Mouse (Mus musculus): Measurements from ENCODE around the gene Ank3. TPM values are rescaled to one million over a fixed set of nuclear protein-coding genes. Genes with fewer than 3 reads are reported as not detected.
A peak's percentile ranks its signal among the peaks of the same experiment; 100 is the strongest.

The Ank3 gene
- total RNA-seq, 2 experiments from 2014 or later = 78.0 to 88.7 TPM

DNA sequence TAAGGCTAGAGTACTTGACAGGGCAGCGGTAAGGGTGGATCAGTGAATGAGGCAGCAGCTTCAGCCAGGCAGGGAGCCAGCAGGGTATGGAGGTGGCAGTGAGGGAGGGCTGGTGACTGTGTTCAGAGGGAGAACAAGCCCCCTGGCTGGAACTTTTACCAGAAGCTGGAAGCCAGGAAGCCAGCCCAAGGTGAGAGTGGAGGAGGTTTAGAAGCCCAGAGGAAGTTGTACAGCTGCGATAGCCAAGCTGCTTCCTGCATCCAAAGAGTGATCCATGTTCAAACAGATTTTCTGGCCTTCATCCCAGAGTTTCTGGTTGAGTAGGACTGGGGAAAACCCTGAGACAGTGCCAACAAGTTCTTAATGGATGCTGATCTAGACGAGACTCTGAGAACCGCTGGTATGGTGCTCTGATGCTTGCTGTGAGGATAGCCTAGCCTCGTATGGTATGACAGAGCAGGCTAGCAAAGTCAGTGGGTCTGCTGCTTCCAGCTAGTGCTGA, 213.3 kb downstream of the Ank3 start:
- peak; percentile 29 for DNase-seq (ENCODE audit: low spot score)

DNA sequence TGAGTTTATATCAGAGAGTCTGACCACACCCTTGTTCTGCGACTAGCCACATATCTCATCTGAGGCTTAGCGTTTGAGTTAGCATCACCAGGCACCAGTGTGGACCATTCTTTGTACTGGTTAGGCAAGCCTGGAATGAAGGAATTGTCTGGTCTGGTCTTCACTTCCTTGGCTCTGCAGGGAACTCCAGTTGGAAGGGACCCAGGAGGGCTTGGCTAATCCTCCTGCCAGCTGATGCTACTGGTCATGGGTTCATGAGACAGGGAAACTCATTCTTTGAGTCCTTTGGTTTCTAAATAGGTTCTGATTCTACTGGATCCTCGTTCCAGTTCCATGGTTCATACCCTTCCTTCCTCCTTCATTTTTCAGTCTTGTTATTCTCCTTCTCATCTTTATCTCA, 218.4 kb downstream of the Ank3 start:
- DNase-seq (ENCODE audit: low spot score) = peak; percentile 36

DNA sequence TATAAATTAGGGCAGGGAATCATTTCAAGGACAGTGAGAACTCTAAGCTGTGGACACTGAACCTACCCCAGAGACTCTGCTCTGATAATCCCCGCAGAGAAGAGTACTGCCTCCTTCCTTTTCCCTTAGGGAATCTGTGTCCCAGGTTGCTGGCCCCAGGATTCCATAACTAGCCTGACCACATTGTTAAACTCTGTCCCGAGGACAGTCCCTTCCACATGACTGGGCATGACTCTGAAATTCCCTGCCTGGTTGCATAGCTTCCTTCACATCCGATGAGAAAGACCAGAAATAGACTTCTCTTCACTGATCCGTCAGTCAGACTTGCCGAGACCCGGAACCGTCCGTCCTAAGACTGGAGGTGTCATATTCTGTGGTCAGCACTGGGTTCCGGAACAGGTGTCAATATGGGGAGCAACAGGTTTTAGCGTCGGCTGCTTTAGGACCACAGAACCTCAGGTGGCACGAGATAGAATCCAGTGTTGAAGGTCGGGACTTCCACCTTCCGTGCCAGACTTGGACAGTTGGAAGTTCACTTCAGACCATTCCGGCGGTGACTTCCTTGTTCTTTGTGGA, 219.1 kb downstream of the Ank3 start:
- DNase-seq (ENCODE audit: low spot score) = peak; percentile 41

DNA sequence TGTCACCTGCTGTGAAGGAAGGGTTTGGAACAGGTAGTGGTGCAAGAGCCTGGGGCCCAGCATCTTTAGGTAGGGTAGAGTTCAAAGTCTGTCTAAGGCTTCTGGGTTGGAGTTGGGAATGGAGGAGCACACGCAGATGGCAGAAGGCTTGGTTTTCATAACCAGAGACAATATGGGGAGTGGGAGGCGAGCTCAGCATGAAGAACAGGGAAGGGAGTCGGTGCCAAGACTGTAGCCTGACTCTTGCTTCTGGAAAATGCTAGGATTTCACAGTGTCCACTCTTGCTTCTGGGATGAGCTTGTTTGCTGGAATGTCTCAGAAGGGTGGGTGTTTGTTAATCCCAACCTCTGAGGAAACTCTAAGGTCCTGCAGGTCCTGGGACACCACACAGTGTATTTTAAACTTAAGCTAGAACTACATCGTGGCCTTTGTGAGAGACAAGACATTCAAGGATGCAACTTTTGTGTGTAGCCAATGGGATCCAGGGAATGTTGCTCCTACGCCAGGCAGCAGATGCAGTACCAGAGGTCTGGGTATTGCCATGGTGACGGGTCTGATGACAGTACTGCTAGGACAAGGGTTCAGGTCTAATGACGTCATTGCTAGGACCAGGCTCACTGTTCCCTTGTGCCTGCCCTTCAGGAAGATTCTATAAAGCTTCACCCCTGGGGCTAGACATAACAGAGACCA, 222.3 kb downstream of the Ank3 start:
- no peak for DNase-seq (ENCODE audit: low spot score)

DNA sequence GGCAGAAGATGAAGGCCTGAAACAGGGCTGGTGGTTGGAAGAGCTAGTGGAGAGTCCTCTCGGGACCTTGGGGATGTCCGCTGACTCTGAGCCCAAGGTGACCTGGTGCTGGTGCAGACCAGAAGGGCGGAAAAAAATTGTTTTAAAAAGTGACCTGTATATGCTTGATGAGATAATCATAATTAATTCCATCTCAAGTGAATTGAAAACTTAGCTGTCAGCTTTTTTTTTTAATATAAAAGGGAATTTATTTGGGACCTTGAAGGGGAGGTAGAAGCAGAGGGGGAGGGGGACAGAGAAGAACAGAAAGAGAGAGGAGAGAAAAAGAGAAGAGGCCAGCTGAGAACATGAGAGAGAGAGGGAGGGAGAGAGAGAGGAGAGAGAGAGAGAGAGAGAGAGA, 229.2 kb downstream of the Ank3 start:
- DNase-seq (ENCODE audit: low spot score) = no peak

DNA sequence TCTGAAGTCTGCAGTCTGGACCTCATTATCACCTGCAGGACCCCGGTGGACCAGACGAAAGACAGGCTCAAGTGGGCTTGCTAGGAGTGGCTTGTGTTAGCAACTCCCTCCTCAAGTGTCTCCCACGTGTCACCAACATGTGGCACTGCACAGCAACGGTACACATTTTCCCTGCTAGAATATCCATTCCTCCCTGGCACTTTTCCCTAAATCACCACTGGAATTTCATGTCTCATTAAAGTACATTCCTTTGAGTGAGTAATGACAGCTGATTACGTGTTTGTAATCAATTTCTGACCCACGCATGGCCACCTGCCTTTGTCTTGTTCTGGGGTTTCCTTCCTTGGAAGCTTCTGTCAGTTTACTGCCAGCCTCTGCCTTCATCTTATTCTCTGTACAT, 230.2 kb downstream of the Ank3 start:
- DNase-seq (ENCODE audit: low spot score) = no peak

DNA sequence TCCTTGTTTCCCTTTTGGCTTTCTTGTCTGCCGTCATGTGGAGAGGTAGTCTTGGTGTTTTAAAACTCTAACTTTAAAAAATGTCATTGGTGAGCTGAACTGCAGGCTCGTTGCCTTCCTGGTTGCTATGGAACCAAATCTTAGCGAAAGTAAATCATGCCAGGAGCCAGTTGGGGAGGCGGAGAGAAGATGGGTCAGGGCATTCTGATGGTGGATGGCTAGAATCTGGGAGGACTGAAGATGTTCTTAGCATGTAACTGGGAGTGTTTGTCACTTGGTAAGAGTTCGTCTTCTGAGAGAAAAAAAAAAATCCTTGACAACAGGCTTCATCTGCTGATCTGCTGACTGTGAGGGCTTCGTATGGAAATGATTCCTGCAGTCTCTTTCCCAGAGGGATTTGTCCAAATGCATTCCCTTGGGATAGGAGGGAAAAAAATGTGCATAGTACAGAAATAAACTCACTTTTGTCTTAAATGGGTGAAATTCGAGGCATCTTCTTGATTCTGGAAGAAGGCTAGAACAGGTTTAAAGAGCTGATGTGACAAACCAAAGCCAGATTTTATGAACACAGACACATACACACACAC, 232.3 kb downstream of the Ank3 start:
- DNase-seq (ENCODE audit: low spot score) = no peak

DNA sequence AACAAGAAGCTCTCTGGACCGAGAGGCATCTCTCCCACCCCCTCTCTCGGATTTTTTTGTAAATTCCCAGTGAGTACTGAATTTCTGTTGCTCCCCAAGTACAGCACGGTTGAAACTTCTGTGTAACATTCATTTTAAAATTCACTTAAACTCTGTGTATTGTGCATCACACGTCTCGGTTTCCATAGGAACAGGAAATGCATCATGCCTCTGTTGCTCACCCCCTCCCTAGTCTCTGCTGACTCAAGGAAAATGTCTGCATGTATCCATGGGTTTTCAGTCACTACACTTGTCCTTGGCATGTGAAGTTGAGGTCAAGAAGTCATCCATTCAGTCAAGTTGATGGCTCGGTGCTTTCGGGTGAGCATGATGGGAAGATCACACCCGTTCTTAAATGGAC, 234.3 kb downstream of the Ank3 start:
- DNase-seq (ENCODE audit: low spot score) = no peak

DNA sequence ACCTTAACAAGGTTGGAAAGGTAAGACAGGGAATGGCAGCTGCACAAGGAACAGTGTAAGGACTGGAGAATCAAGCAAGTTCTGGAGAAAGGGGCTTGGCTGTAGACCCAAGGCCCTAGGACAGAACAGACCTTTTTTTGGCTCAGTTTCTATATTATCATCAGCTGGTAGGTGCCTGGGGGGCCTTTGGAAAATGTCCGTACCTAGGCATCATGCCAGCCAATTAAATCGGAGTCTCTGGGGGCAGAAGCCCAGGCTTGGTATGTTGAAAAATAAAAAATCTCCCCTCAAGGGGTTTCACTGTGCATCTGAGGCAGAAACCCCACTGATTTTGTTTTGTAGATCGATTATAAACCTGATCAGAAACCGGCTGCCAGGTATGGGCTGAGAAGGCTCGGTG, 236.3 kb downstream of the Ank3 start:
- no peak for DNase-seq (ENCODE audit: low spot score)

DNA sequence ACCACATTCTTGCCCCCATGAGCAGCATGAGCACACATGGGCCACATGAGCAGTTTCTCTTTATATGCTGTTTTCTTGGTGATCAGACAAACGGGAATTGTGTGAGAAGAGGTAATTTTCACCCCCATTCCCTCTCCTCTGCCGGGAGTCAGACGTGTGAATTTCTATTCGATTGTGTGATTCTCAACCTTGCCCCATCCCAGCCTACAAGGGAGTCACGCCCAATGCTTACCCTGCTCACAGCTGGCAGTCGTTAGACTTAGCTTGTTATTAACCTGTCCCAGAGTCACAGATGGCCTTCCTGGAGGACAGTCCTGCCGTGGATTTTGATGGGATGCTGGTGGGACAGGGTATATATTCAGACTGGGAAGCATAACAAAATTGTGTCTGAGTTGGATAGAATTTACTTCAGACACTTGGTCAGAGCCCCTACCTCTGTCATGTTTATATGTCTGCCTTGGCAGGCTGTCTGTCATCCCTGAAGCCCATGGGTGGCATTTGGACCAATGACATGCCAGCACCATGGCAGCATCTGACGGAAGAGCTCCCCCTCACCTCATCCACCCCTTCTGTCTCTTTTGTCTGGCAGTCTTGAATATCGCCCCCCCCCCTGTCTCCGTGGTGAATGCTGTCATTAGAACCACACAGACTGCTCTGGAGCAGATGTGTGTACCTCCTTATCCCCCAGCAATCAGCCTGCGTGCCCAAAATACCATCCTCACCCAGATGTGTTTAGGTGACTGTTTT, 237.5 kb downstream of the Ank3 start:
- DNase-seq (ENCODE audit: low spot score) = no peak

DNA sequence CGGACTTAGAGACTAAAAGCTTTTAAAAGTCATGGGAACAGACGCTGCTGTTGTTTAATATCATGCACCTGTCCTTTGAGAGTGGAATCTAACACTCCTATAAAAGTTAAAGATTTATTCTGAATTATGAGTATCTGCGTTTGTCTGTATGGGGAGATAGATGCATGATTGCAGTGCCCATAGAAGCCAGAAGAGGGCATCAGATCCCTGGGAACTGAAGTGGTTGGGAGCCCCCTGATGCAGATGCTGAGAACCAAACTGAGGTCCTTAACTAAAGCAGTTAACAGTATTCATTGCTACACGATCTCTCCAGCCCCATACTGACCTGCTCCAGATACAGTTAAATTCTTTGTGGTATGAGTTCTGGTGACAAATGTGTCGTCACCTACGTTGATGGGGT, 240.6 kb downstream of the Ank3 start:
- DNase-seq (ENCODE audit: low spot score) = no peak

DNA sequence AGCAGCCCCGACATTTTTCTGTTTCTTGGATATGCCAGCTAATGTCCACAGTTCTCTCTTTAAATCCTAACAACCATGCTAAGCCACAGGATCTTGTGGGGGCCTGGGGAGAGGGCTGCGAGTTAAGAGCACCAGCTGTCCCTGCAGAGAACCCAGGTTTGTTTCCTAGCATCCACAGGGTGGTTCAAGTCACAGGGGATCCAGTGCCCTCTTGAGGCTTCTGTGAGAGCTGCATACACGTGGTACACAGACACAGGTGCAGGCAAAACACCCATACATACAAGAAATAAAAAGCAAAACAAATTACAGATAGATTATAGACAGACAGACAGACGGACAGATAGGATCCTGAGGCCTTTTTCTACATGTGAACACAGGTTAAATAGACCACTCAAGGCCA, 242.0 kb downstream of the Ank3 start:
- no peak for DNase-seq (ENCODE audit: low spot score)

DNA sequence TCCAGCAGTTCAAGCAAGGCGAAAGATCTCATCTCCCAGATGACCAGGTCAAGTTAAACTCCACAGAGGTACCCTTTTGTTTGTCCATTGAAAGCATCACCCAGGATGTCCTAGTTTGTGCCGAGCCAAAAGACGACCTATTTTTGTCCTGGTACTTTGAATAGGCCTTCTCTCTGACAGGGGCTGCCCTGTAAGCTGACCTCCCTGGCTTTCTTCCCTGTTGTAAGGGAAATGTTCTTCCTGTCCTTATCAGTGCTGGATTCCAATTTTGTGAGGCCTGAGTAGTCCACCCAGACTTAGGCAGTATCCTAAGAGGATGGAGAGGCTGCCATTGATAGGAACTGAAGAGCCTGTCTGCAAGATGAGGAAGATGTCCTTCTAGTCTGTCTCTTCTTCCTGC, 244.9 kb downstream of the Ank3 start:
- DNase-seq (ENCODE audit: low spot score) = peak; percentile 47

DNA sequence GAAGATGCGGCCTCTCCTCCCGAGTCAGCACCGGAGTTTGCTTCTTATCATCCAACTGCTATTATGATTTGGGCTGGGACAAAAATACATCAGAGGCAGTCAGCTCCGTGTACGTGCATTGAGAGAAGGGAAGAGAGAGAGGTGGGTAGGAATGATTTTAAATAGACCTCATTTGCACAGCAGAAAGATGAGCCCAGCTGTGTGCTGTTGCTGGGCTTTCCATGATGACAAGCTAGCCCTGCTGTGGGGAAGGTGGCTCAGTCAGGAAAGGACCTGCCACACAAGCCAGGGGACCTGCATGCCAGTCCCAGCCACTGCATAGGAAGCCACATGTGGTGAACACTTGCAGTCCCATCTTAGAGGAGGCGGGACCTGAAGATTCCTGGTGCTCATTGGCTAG, 245.4 kb downstream of the Ank3 start:
- no peak for DNase-seq (ENCODE audit: low spot score)

DNA sequence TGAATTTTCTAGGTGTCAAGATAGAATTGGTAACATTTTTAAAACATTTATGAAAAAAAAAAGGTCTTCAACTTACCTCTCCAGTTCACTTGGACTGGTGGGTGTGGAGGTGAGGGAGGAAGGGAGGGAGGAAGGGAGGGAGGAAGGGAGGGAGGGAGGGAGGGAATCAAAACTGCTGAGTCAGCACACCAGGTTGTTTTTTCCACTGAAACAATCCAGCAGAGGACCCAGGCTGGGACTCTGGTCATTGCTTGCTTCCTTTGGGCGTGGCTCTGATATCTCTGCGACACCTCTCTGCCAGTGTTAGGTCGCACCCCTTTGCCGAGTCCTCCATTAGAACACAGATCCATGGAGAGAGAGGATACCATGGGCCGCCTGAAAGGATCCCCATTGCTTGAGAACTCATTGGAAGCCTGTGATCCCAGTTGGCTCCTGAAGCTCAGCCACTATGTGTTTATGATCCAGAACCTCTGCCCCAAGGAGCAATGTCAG, 246.8 kb downstream of the Ank3 start:
- no peak for DNase-seq (ENCODE audit: low spot score)

DNA sequence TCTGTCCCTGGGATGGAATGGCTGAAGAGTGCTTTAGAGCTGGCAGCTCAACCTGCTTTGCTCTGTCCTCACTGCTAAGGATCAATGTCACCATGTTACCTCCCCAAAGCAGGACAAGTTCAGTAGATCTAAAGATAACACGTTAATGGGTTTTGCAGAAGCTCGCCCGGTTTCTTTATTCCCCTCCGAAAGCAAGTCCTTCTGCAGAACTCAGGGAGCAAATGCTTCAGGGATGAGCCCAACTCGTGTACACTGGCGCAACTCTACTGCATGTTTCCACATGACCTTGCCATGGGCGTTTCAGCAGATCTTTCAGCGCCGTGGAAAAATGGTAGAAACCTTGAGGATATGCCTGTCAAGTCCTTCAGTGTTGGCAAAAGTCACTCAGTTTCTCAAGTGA, 247.4 kb downstream of the Ank3 start:
- DNase-seq (ENCODE audit: low spot score) = no peak

DNA sequence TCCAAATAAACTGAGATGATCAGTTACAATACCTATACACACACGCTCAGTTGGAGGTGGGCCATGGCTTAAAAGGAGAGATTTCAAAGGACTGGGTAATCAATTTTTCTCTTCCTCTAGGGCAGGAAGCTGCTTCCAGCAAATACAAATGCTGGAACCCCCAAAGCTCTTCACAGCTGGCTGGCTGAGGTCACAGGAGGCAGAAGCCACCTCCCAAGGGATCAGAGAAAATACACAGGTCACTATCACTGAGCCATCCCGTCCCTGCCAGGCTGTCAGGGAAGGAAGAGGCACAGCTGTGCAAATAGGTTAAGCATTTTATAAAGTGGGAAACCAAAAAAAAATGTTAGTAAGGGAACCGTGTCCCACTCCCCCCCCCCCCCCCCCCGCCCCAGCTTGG, 251.5 kb downstream of the Ank3 start:
- DNase-seq (ENCODE audit: low spot score) = no peak

DNA sequence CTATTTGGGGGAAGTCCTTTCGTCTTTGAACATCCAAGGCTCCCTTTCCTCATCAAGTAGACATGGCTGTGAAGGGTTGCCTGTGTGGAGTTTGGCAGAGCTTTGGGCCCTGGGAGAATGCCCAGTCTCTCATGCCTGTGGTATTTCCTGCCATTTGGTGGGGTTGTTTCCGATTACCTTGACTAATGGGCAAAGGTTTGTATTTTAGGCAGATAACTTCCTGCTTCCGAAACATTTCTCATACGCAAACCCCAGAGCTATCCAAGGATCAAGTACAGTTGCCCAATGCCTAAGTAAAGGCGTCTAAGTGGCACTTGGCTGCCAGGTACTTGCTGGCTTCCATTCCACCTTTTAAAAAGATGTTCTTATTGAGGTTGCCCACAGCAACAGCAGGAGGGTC, 254.1 kb downstream of the Ank3 start:
- DNase-seq (ENCODE audit: low spot score) = peak; percentile 38

DNA sequence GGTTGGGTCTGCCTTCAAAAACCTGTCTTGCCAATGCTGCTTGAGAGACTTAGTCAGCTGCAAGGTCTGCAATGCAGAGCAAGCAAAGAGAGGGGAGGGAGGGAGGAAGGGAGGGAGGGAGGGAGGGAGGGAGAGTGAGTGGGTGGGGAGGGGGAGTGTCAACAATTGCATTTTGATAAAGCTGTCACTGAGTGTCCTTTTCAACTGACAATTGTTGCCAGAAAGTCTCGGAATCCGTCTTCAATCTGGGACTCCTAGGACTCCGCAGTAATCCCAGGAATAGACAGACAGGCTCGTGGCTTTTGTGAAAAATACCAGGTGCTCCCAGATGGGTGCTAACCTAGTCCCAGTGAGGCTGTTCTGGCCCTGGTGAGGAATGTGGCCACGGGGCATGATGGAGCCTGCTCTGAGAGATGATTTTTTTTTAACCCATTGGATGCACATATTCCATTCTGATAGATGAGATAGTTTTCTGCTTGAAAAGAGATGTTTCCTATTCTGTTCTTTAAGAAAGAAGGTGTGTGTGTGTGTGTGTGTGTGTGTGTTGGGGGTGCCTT, 254.6 kb downstream of the Ank3 start:
- no peak for DNase-seq (ENCODE audit: low spot score)

DNA sequence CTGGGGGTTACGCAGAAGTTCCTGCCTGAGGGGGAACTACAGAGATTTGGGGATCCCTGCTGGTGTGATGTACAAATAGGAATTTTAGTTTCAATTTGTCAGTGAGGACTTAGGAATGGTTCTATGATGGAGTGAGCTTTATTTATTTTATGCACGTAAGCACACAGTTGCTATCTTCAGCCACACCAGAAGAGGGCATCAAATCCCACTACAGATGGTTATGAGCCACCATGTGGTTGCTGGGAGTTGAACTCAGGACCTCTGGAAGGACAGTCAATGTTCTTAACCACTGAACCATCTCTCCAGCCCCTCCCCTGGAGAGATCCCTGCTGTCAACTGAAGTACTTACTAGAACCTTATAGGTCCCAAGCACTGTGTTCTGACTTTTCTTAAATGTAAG, 255.6 kb downstream of the Ank3 start:
- no peak for DNase-seq (ENCODE audit: low spot score)

DNA sequence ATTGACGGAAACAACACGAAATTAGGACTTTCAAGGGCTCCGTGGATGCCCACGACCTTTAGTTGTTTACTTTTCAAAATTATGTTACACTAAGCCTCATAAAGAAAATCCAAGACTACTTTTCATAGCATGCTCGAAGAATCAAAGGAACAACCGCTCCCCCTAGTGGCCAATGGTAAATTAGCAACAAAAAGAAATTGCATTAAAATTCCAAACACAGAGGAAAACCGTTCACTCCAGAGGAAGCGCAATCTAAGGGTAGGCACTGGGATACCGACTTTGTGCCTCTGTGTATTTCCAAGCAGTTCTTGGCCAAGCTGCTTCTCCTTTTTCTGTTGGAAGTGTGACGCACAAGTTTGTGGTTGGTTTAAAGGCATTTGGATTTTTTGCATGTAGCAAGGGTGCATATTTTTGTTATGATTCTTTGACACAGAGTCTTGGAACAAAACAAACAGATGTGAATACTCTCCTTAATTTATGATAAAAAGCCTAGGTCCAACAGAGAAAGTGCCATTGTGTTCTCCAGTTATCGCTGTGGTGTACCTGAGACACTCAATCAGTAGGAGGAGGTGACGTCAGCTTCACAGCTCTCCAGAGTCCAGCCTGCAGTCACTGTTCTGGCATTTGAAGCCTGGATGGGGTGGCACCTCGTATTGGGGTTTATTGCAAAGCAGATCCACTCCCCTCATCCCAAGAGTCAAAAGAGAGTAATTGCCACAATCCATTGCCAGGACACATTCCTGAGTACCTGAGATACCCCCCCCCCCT, 256.5 kb downstream of the Ank3 start:
- peak; percentile 64 for DNase-seq (ENCODE audit: low spot score)

Measured in gastrocnemius, adult 18-20 months (tissue).